Mouse (Mus musculus): ENCODE measurements around the gene Ppp1ca. TPM values are rescaled to one million over a fixed set of nuclear protein-coding genes. Genes with fewer than 3 reads are reported as not detected.

The Ppp1ca gene
- polyA plus RNA-seq, 1 experiment from 2014 or later = 284 TPM

DNA sequence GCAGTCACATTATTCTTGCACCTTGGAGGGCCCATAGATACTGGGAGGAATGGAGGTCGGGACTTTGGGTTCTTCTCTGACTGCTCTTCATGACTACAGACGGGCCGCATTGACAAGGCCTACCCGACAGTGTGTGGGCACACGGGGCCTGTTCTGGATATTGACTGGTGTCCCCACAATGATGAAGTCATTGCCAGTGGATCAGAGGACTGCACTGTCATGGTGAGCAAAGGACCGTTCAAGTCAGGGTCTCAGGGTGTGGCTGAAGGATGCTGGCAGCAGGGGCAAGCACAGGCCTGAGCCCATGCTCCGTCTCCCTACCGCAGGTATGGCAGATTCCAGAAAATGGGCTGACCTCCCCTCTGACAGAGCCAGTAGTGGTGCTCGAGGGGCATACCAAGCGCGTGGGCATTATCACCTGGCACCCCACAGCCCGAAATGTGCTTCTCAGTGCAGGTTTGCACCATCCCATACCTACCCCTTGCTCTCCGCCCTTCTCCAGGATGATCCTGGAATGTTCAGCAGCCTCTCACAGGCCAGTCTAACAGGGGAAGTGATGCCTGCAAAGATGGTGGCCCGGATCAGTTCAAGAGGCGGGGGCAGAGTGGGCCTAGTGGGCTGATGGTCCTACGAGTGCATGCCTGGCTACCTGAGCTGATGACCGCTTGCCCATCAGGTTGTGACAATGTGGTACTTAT, 42.0 kb upstream of the Ppp1ca start:
- peaks cover 48% of the 10 kb centered on the region for H3K4me1 ChIP-seq (ENCODE audit: insufficient read depth)
- ATAC-seq = no peak
- DNase-seq = no peak
- H3K36me3 ChIP-seq (replicated peaks; ENCODE audit: insufficient read depth, low read length) = peaks cover 30% of the 10 kb centered on the region
- H3K9ac ChIP-seq (replicated peaks) = peak overlapping the region; percentile 94; the same call in 1 of the 2 replicates
- H3K27ac ChIP-seq (ENCODE audit: low read depth) = no peak overlapping the region
- no peaks in the 10 kb centered on the region for H3K27me3 ChIP-seq (ENCODE audit: insufficient read depth, low read length)
- H3K9me3 ChIP-seq (ENCODE audit: low read length) = no peaks in the 10 kb centered on the region
- H3K4me2 ChIP-seq (ENCODE audit: low read depth, low read length) = peak overlapping the region; percentile 89
- no peak for TF ChIP-seq EP300 (IDR thresholded peaks at IDR 0.05; ENCODE audit: low read depth)
- TF ChIP-seq CTCF (IDR thresholded peaks at IDR 0.05; ENCODE audit: low read depth) = no peak
- peak overlapping the region; percentile 86; the same call in 1 of the 2 replicates for H3K4me3 ChIP-seq (ENCODE audit: low read depth, low read length)
- 89% methylated on average over 17 of the region's 17 CpGs for WGBS (ENCODE audit: insufficient replicate concordance)

DNA sequence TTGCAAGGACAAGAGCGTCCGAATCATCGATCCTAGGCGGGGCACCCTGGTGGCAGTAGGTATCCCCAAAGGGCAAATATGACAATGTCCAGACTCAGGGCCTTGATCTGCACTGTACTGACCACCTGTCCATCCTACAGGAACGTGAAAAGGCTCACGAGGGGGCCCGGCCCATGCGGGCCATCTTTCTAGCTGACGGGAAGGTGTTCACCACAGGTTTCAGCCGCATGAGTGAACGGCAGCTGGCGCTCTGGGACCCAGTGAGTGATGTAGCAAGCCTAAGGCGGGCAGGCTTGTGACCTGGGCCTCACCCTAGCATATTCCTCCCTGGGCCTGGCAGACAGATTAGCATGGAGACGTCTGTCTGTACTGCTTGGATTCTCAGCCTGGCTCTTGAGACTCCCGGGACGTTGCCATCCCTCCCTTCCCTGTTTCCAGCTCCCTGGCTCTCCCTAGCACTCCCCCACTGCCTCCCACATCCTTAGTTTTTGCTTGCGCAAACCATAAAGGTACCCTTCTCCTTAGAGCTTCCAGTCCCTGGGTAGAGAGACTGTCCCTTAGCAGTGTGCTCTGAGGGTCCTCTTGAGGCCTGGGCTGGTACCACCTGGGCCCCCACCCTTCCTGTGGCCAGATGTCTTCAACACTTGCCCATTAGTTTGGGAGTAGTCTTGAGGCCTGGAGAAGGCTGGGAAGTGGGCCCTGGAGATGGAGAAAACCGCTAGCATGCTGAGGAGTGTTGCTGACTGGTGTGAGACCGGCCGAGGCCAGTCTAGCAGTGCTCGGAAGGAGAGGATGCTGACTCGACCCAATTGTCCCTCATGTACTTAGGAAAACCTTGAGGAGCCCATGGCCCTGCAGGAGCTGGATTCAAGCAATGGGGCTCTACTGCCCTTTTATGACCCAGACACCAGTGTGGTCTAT, 41.0 kb upstream of the Ppp1ca start:
- Histone ChIP-seq H3K36me3 (replicated peaks; ENCODE audit: insufficient read depth, low read length) (peaks cover 30% of the 10 kb centered on the region), H3K4me1 (ENCODE audit: insufficient read depth) (peaks cover 45% of the 10 kb centered on the region)

DNA sequence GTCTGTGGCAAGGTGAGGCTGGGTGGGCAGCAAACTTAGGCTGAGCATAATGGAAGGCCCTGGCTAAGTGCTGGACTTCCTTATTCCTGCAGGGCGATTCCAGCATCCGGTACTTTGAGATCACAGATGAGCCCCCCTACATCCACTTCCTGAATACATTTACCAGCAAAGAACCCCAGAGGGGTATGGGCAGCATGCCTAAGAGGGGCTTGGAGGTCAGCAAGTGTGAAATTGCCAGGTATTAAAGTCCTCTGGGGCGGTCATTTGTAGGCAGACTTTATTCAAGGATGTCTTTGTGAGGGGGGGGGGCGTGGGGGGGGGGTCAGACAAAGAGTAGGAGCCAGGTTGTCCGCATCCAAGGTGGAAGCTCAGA, 40.4 kb upstream of the Ppp1ca start:
- peaks cover 42% of the 10 kb centered on the region for H3K4me1 ChIP-seq (ENCODE audit: insufficient read depth)
- H3K36me3 ChIP-seq (replicated peaks; ENCODE audit: insufficient read depth, low read length) = peaks cover 36% of the 10 kb centered on the region
- no peaks in the 10 kb centered on the region for H3K27me3 ChIP-seq (ENCODE audit: insufficient read depth, low read length)
- H3K4me2 ChIP-seq (ENCODE audit: low read depth, low read length) = no peak overlapping the region
- 71% methylated on average over 4 of the region's 5 CpGs for WGBS (ENCODE audit: insufficient replicate concordance)
- H3K9ac ChIP-seq (replicated peaks) = no peak overlapping the region
- no peak overlapping the region for H3K27ac ChIP-seq (ENCODE audit: low read depth)
- TF ChIP-seq CTCF (IDR thresholded peaks at IDR 0.05; ENCODE audit: low read depth) (no peak), EP300 (IDR thresholded peaks at IDR 0.05; ENCODE audit: low read depth) (no peak)
- no peak for ATAC-seq
- H3K4me3 ChIP-seq (ENCODE audit: low read depth, low read length) = no peak overlapping the region
- no peak for DNase-seq
- H3K9me3 ChIP-seq (ENCODE audit: low read length) = no peaks in the 10 kb centered on the region

More for the DNA sequence above, 41.0 kb upstream of the Ppp1ca start:
- ATAC-seq (no peak), DNase-seq (no peak)
- TF ChIP-seq CTCF (IDR thresholded peaks at IDR 0.05; ENCODE audit: low read depth) (no peak), EP300 (IDR thresholded peaks at IDR 0.05; ENCODE audit: low read depth) (no peak)
- no peak overlapping the region for H3K9ac ChIP-seq (replicated peaks)
- no peak overlapping the region for H3K4me3 ChIP-seq (ENCODE audit: low read depth, low read length)
- no peaks in the 10 kb centered on the region for H3K27me3 ChIP-seq (ENCODE audit: insufficient read depth, low read length)
- H3K4me2 ChIP-seq (ENCODE audit: low read depth, low read length) = no peak overlapping the region
- 88% methylated on average over 22 of the region's 22 CpGs for WGBS (ENCODE audit: insufficient replicate concordance)
- H3K27ac ChIP-seq (ENCODE audit: low read depth) = no peak overlapping the region
- H3K9me3 ChIP-seq (ENCODE audit: low read length) = no peaks in the 10 kb centered on the region

DNA sequence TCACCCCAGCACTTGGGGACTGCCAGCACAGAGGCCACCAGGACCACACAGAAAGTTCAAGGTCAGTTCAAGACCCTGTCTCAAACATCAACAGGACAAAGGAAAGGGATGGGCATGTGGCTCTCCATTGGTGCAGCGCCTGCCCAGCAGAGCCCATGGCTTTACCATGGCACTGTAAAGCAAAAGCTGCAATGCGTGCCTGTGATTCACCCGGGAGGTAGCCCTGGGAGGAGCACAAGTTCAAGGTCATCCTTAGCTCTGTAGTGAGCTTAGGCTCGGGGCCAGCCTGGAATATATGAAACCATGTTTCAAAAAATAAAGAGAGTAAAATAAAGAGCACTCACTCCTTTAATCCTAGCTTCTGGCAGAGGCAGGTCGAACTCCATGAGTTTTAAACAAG, 40.0 kb upstream of the Ppp1ca start:
- no peak for ATAC-seq
- Histone ChIP-seq H3K27me3 (ENCODE audit: insufficient read depth, low read length) (no peaks in the 10 kb centered on the region), H3K4me1 (ENCODE audit: insufficient read depth) (peaks cover 38% of the 10 kb centered on the region), H3K36me3 (replicated peaks; ENCODE audit: insufficient read depth, low read length) (peaks cover 40% of the 10 kb centered on the region), H3K9me3 (ENCODE audit: low read length) (no peaks in the 10 kb centered on the region), H3K9ac (replicated peaks) (no peak overlapping the region), H3K4me2 (ENCODE audit: low read depth, low read length) (no peak overlapping the region), H3K4me3 (ENCODE audit: low read depth, low read length) (no peak overlapping the region), H3K27ac (ENCODE audit: low read depth) (no peak overlapping the region)
- TF ChIP-seq CTCF (IDR thresholded peaks at IDR 0.05; ENCODE audit: low read depth) (no peak), EP300 (IDR thresholded peaks at IDR 0.05; ENCODE audit: low read depth) (no peak)
- no peak for DNase-seq
- WGBS (ENCODE audit: insufficient replicate concordance) = 78% methylated on average over 5 of the region's 5 CpGs

DNA sequence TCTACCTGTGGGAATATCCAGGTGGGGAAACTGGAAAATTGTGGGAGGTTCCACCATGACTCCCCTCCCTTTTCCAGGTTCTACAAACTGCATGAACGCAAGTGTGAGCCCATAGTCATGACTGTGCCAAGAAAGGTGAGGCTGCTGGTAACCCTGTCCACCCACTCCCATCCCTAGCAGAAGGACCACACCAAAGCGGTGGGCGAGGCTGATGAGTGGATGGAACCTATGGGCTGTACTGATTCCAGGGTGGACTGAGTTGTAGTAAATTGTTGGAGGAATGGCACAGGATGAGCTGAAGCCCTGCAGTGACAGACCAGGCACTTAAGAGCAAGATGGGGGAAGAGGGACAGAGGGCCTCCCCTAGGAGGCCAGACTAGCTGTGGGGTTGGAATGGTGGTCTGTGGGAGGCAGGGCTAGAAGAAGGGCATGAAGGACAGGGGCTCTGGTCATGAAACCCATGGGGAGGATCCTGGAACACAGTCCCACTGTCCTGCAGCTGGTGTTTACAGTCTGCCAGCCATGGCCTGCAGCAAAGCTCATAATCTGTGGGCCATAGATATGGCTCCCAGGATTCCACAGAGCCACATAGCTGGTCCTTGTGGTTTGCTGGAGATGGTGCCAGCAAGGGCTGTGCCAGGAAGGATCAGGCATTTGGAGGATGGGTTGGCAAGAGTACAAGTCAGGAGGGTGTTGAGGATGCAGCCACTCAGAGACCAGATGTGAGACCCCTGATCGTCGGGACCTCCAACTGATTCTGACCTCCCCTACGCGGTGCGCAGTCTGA, 39.2 kb upstream of the Ppp1ca start:
- Histone ChIP-seq H3K36me3 (replicated peaks; ENCODE audit: insufficient read depth, low read length) (peaks cover 47% of the 10 kb centered on the region), H3K4me1 (ENCODE audit: insufficient read depth) (peaks cover 33% of the 10 kb centered on the region), H3K4me2 (ENCODE audit: low read depth, low read length) (no peak overlapping the region), H3K4me3 (ENCODE audit: low read depth, low read length) (no peak overlapping the region), H3K9me3 (ENCODE audit: low read length) (no peaks in the 10 kb centered on the region), H3K27ac (ENCODE audit: low read depth) (no peak overlapping the region), H3K27me3 (ENCODE audit: insufficient read depth, low read length) (no peaks in the 10 kb centered on the region), H3K9ac (replicated peaks) (no peak overlapping the region)
- no peak for ATAC-seq
- WGBS (ENCODE audit: insufficient replicate concordance) = 79% methylated on average over 8 of the region's 8 CpGs
- TF ChIP-seq CTCF (IDR thresholded peaks at IDR 0.05; ENCODE audit: low read depth) (no peak), EP300 (IDR thresholded peaks at IDR 0.05; ENCODE audit: low read depth) (no peak)
- DNase-seq = no peak

Data from liver, postnatal 0 days (tissue).